Mouse (Mus musculus) erythroid progenitor cell, adult 5-6 weeks (primary cell): Measurements from ENCODE around the gene Il1rl2. TPM values are rescaled to one million over a fixed set of nuclear protein-coding genes. Genes with fewer than 3 reads are reported as not detected.
A peak's percentile ranks its signal among the peaks of the same experiment; 100 is the strongest.

ENCODE experiments used
- ATAC-seq: replicated peaks from 2 replicates; pipeline ENCODE4 v1.8.0; 2016; ENCODE audit warnings: moderate number of reproducible peaks, mild to moderate bottlenecking, moderate TSS enrichment, inconsistent platforms; ENCODE audit not compliant: poor library complexity, low FRiP score, severe bottlenecking
- total RNA-seq, 2 experiments: library from RNA; stranded (forward) in 1 of 2; stranded (reverse) in 1 of 2; fragments of 150-400 nt in 1 of 2; fragments of 186-747, 209-891 nt in 1 of 2; gene quantifications; 2 replicates each; pipeline versions ENCODE4 v1.2.3 to v1.2.4; 2015 to 2017; ENCODE audit warnings: low replicate concordance in 2 of 2

Gene Il1rl2
- total RNA-seq, 2 experiments from 2014 or later: 3.4 TPM; not detected in 1

- ATAC-seq: no peak
These were observed 48.5 kb downstream of the Il1rl2 start for GRCm38 (mm10) chr1:40372951-40373350.

DNA sequence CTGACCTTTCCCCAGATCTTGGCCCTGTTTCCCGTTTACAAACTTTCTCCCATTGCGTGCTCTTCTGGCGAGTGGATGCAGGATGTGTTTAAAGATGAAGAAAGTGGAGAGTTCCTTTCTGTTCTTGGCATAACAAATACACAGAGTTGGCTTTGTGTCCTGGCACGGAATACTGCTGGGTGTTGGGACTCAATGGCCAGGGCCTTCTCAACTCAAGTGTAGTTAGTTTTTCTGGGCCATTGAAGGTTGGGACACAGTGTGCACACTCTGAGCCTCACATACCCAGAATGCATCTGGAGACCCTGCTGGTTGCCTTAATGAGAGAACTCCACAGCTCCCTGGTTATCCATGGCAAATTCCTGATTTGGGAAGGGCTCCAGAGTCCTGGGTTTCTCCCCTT lies 50.7 kb downstream of the Il1rl2 start:
- no peak for ATAC-seq

GRCm38 (mm10) chr1:40376745-40377144 lies 52.3 kb downstream of the Il1rl2 start:
- ATAC-seq: no peak

- peak; percentile 64 for ATAC-seq
These were observed 54.4 kb downstream of the Il1rl2 start for GRCm38 (mm10) chr1:40378794-40379193.

DNA sequence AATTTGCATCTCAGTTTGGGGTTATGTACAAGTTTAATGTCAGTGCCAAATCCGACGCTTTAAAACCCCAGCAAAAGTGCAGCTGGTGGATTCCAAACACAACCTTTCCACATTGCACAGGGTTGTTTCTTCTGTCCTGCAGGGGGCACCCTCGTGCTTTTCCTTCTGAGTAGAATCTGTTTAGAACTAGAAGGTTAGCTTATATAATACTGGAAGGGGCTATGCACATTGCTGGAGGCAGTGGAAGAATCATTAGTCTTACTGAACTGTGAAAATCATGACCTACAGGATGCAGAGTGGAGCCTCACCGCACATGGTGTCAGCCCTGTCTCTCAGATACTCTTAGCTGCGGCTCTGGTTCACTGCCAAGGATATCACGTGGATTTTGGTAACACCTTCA lies 55.7 kb downstream of the Il1rl2 start:
- no peak for ATAC-seq

DNA sequence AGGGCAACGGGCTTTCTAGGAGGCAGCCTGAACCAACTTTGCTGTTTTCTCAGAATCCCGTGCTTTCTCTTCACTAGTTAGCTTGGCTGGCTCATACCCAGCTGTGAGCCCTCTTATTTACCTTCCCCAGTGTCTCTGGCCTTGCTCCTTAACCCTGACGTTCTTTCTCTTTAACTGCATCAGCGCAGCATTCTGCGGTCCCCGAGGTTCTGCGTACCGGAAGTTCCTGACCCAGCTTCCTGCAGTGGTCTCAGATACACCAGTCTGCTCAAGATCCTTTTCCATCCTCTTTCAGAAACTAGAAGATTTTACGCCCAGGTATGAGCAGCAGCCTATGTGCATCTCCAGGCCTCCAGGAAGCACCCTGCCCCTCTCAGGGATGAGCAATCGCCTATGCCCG lies 56.6 kb downstream of the Il1rl2 start:
- no peak for ATAC-seq

- no peak for ATAC-seq
These were observed 58.4 kb downstream of the Il1rl2 start for GRCm38 (mm10) chr1:40382841-40383240.

DNA sequence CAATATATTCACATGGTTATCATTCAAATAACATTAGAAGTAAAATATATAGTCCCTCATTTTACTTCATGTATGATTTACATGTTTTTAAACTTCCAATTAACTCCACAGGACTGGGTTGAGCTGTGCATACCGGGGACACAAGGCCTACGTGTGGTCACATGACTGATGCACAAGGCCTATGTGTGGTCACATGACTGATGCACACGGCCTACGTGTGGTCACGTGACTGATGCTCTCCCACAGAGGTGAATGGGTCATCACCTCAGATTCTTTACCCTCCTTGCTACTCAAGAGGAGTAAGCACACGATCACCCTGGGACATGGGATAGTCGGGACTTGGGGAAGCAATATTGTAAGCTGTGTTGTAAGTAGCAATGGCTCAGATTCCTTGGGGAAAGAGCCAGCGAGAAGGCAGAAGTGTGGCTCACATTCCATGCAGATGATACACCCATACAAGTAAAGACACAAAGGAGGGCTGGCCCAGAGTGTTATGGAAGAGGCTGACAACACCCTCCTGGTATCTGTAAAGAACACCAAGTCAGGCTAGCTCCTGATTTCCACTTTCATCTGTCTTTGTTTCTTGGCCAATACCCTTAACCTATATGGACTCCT lies 60.6 kb downstream of the Il1rl2 start:
- no peak for ATAC-seq

DNA sequence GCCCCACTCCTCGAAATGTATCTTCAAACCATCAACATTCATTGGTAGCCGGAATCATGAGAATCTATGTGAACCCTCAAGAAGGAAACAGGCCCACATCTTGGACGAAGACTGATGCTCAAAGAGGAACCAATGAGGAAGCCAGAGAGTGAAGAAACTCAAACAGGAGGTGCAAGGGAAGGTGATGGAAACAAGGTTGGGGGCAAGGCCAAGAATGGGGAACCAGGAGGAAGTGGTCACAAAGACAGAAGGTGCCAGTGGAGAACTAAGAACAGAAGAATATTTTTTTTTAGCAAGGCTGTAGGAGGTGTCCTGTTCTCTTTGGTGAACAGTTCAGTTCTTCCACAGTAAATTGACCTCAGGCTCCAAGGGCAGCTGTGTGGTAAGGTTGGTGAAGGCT lies 67.0 kb downstream of the Il1rl2 start:
- ATAC-seq: no peak

DNA sequence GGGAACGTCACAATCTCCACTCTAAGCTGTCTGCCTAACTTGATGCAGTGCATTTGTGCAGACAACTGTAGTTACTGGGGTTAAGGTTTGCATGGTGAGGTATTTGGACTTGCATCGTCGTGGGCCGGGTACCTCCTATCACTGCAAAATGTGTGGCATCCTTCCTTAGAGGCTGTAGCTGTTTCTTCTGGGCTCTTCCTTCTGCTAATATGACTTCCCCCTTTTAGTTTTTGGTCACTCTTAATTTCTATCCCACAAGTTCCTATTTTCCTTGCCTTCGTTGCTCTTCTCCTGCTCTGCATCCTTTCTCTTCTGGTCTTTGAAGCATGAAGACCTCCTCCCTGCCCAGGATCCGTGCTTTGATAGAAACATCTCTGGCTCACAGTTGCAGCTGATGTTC lies 68.1 kb downstream of the Il1rl2 start:
- ATAC-seq: no peak

DNA sequence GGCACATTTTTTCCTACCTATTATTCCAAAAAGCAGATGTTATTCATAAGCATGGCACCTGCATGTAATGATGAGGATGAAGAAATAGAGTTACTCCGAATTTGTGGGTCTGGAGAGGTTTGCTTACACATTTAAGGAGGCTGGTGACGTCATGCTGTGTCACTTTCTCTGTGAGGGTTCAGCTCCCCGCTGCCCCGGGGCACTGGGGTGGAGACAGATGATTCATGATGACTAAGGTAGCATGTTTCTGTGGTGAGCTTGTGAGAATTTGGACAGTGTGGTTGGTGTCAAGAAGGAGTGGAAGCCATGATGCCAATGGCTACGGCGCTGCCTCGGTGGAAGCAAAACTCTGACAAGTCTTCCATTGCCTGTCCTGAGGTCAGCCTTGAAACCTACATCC lies 68.8 kb downstream of the Il1rl2 start:
- no peak for ATAC-seq

- no peak for ATAC-seq
These were observed 75.2 kb downstream of the Il1rl2 start for GRCm38 (mm10) chr1:40399639-40400038.

GRCm38 (mm10) chr1:40404682-40405081 lies 80.3 kb downstream of the Il1rl2 start:
- no peak for ATAC-seq

DNA sequence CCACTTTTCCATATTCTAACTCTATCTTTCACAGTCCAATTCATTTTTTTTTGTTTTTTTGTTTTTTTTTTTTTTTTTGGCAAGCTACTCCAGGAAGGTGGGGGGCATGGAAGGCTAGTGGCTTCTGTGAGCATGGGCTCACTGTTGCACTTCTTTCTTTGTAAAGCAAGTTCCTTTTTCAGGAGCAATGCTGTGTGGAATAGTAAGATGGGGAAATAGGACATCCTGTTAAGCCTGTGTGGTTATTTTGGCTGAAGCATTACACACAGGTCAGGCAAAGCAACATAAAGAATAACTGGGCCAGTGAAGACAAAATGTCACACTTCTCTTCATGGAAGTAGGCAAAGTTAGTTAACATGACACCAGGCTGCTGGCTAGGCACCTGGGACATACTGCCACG lies 85.5 kb downstream of the Il1rl2 start:
- ATAC-seq: no peak

DNA sequence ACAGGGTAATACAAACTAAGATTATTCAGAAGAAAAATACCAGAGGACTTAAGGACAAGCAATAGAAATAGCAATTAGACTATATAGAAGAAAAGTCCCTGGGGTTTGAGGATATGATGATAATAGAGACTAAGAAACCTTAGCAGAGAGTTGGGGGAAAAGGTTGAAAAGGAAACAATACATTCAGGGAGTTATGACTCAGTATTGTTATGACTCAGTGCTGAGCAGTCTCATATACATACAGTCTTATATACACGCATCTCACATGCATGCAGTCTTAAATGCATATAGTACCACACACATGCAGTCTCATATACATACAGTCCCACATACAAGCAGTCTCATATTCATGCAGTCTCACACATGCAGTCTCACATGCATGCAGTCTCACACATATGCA lies 88.6 kb downstream of the Il1rl2 start:
- no peak for ATAC-seq

- no peak for ATAC-seq
These were observed 89.9 kb downstream of the Il1rl2 start for GRCm38 (mm10) chr1:40414276-40414675.

DNA sequence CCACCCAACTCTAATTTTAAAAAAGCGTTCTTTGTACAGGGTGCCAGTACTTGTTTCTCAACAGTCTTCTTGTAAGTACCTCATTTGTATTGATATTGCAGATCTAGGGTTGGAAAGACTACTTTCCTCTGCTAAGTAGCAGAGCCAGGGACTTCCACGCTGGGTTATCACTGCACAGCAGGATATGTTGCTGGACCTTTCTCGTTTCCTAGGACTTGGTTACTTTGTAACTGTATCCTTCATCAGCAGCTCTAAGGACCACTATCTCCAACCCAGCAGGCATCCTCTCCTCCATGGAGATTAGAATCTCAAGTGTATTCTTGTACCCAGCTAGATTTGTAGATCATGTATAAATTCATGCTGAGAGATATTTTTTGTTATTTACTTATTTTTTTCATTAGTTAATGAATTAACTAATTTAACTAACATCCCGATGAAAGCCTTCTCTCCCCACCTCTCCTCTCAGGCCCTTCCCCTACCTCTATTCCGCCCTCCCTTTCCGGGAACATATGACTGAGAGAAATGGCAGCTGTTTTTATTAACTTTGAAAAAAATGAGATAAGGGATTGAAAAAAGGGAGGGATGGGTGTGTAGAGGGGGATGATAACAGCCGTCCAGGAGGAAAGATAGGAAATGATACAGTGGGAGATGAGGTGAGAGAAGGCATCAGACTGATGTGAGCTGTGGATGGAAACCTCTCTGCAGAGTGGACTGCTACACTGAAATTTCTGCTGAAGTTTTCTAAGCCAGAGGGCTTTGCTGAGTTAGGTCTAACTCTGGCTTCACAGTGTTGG lies 90.7 kb downstream of the Il1rl2 start:
- ATAC-seq: no peak

GRCm38 (mm10) chr1:40417034-40417433 lies 92.6 kb downstream of the Il1rl2 start:
- no peak for ATAC-seq
